Mouse (Mus musculus): Measurements from ENCODE around the gene Ctnnbl1. TPM values are rescaled to one million over a fixed set of nuclear protein-coding genes. Genes with fewer than 3 reads are reported as not detected.

Gene Ctnnbl1
- total and polyA plus RNA-seq, 3 experiments: 46.0 to 57.2 (median 48.6) TPM

GRCm38 (mm10) chr2:157844746-157845145 is 107.5 kb downstream of the Ctnnbl1 start:
- no peak for TF ChIP-seq TBP (conservative IDR thresholded peaks at IDR 0.05; ENCODE audit: low read depth, low read length)
- no peak for TF ChIP-seq JUN (IDR thresholded peaks at IDR 0.05; ENCODE audit: insufficient read depth, low read depth, low read length)
- TF ChIP-seq TCF12 (IDR thresholded peaks at IDR 0.05; ENCODE audit: low read depth, low read length): no peak
- TF ChIP-seq ZC3H11A (IDR thresholded peaks at IDR 0.05; ENCODE audit: low read depth, low read length): no peak
- dilution Hi-C loops (cut with MboI; ENCODE audit: extremely low pct_ligation_motif_present, extremely low pct_unique_long_range_greater_than_20kb, low sequenced_read_pairs): no loop called here
- DNase-seq (ENCODE audit: extremely low read depth): no peak
- Histone ChIP-seq H3K9me3 (replicated peaks; ENCODE audit: low read length) (no peaks in the 10 kb centered on the region), H3K27ac (ENCODE audit: insufficient read depth, low read depth) (no peak overlapping the region), H3K4me1 (ENCODE audit: control insufficient read depth in 1 of 2, insufficient read depth in 2 of 2) (peaks cover 3 to 56% of the 10 kb centered on the region in 2 experiments; a peak in 3 of 4 replicates), H3K79me2 (replicated peaks; ENCODE audit: control insufficient read depth, extremely low read depth, insufficient read depth, poor library complexity, severe bottlenecking) (no peaks in the 10 kb centered on the region), H3K27me3 (replicated peaks) (no peaks in the 10 kb centered on the region), H3K4me2 (ENCODE audit: insufficient read depth, low read depth, poor library complexity, severe bottlenecking) (no peak overlapping the region), H3K4me3 (replicated peaks in 1 of 3; ENCODE audit: low read depth in 2 of 3, low read length in 2 of 3, poor library complexity in 1 of 3) (no peak overlapping the region), H3K36me3 (replicated peaks in 1 of 2; ENCODE audit: control insufficient read depth in 1 of 2, insufficient read depth in 1 of 2, low read length in 1 of 2) (peaks cover 12 to 38% of the 10 kb centered on the region in 2 experiments), H3K9ac (ENCODE audit: insufficient read depth, low read depth) (no peak overlapping the region)
- in situ Hi-C loops (cut with MboI; ENCODE audit: low pct_ligation_motif_present, low pct_unique_long_range_greater_than_20kb, low sequenced_read_pairs): no loop called here

- peak; percentile 33 for DNase-seq (ENCODE audit: extremely low read depth)
- Histone ChIP-seq H3K9me3 (replicated peaks; ENCODE audit: low read length) (no peaks in the 10 kb centered on the region), H3K9ac (ENCODE audit: insufficient read depth, low read depth) (no peak overlapping the region), H3K79me2 (replicated peaks; ENCODE audit: control insufficient read depth, extremely low read depth, insufficient read depth, poor library complexity, severe bottlenecking) (no peaks in the 10 kb centered on the region), H3K4me1 (ENCODE audit: control insufficient read depth in 1 of 2, insufficient read depth in 2 of 2) (peaks cover 0 to 56% of the 10 kb centered on the region in 2 experiments; a peak in 2 of 4 replicates), H3K27me3 (replicated peaks) (no peaks in the 10 kb centered on the region), H3K4me2 (ENCODE audit: insufficient read depth, low read depth, poor library complexity, severe bottlenecking) (no peak overlapping the region), H3K4me3 (replicated peaks in 1 of 3; ENCODE audit: low read depth in 2 of 3, low read length in 2 of 3, poor library complexity in 1 of 3) (no peak overlapping the region), H3K36me3 (replicated peaks in 1 of 2; ENCODE audit: control insufficient read depth in 1 of 2, insufficient read depth in 1 of 2, low read length in 1 of 2) (peaks cover 12 to 43% of the 10 kb centered on the region in 2 experiments), H3K27ac (ENCODE audit: insufficient read depth, low read depth) (no peak overlapping the region)
- in situ Hi-C loops (cut with MboI; ENCODE audit: low pct_ligation_motif_present, low pct_unique_long_range_greater_than_20kb, low sequenced_read_pairs) (no loop called here), dilution Hi-C loops (cut with MboI; ENCODE audit: extremely low pct_ligation_motif_present, extremely low pct_unique_long_range_greater_than_20kb, low sequenced_read_pairs) (no loop called here)
- 0 out of 2 replicates have a peak, but pooled peaks have one; percentile 9 for TF ChIP-seq EP300 (IDR thresholded peaks at IDR 0.05; ENCODE audit: low read length)
- TF ChIP-seq USF2 (conservative IDR thresholded peaks at IDR 0.05; ENCODE audit: low read depth, low read length): no peak
These were observed 108.6 kb downstream of the Ctnnbl1 start for GRCm38 (mm10) chr2:157845831-157846230.

DNA sequence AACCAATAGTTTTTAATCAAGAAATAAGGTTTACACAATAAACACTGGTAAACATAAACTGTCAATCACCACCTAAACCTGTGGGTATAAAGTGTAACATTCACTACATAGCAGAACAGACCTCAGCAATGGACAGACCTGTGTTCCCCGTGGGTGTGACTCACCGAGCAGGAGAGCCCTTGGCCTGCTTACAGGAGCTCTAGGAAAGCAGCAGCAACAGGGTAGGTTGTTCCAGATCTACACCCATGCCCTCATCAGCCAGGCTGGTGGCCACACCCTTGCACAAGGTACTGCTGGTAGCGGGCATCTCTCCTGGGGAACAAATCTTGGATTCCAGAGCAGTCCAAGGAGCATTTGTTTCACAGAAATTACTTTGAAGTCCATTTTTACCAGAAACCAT is 115.9 kb downstream of the Ctnnbl1 start:
- H3K36me3 ChIP-seq (replicated peaks in 1 of 2; ENCODE audit: control insufficient read depth in 1 of 2, insufficient read depth in 1 of 2, low read length in 1 of 2): peaks cover 0 to 55% of the 10 kb centered on the region in 2 experiments
- H3K79me2 ChIP-seq (replicated peaks; ENCODE audit: control insufficient read depth, extremely low read depth, insufficient read depth, poor library complexity, severe bottlenecking): no peaks in the 10 kb centered on the region
- no peak overlapping the region for H3K4me2 ChIP-seq (ENCODE audit: insufficient read depth, low read depth, poor library complexity, severe bottlenecking)
- H3K27me3 ChIP-seq (replicated peaks): no peaks in the 10 kb centered on the region
- dilution Hi-C loops (cut with MboI; ENCODE audit: extremely low pct_ligation_motif_present, extremely low pct_unique_long_range_greater_than_20kb, low sequenced_read_pairs): no loop called here
- TF ChIP-seq MAX (IDR thresholded peaks at IDR 0.05; ENCODE audit: low read length) (no peak), USF1 (IDR thresholded peaks at IDR 0.05; ENCODE audit: low read depth, low read length) (no peak), POLR2A (IDR thresholded peaks at IDR 0.05; ENCODE audit: low read depth, low read length) (no peak), PAX5 (IDR thresholded peaks at IDR 0.05; ENCODE audit: low read length) (no peak), ZMIZ1 (IDR thresholded peaks at IDR 0.05; ENCODE audit: low read depth, low read length) (no peak), TBP (conservative IDR thresholded peaks at IDR 0.05; ENCODE audit: low read depth, low read length) (no peak)
- no peak overlapping the region for H3K9ac ChIP-seq (ENCODE audit: insufficient read depth, low read depth)
- peaks cover 0 to 16% of the 10 kb centered on the region in 2 experiments; a peak in 2 of 4 replicates for H3K4me1 ChIP-seq (ENCODE audit: control insufficient read depth in 1 of 2, insufficient read depth in 2 of 2)
- in situ Hi-C loops (cut with MboI; ENCODE audit: low pct_ligation_motif_present, low pct_unique_long_range_greater_than_20kb, low sequenced_read_pairs): no loop called here
- DNase-seq (ENCODE audit: extremely low read depth): no peak
- no peak overlapping the region for H3K4me3 ChIP-seq (replicated peaks in 1 of 3; ENCODE audit: low read depth in 2 of 3, low read length in 2 of 3, poor library complexity in 1 of 3)
- no peak overlapping the region for H3K27ac ChIP-seq (ENCODE audit: insufficient read depth, low read depth)
- no peaks in the 10 kb centered on the region for H3K9me3 ChIP-seq (replicated peaks; ENCODE audit: low read length)
